ENCODE assay signal across 8 mouse cellular contexts in the genomic region with DNA sequence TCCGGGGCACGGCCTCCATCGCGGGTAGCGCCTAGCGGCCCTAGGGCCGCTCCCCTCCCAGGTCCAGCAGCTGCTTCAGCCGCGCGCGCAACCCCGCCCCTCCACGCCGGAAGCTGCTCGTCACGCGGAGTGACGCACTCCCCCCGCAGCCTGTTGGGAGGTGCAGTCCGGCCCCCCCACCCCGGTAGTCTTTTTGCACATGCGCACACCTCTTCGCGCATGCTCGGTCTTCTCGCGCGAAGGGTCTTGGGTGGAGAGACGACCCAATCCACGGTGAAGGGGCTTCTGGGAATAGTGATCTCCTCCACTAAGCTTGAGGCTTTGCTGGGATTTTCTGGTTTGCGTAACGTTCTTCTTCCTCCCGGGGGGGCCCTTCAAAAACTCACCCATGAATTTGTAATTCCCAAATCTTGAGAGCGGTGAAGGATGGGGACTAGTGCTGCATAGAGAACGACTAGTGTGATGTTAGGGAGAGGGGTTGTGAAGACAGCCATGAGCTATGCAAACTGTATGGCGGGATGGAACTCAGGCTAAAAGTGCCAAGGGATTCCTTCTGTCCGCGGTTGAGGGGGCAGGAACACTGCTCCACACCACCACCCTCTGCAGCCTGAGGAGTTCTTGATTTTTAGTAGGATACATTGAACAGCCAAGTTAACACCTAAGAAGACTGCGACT. TPM values are rescaled to one million over a fixed set of nuclear protein-coding genes. Genes with fewer than 3 reads are reported as not detected.
DNase-seq lines count a peak whose midpoint lies in the region; ATAC-seq and TF ChIP-seq lines count a peak whose summit lies in the region.

Ptpn23 (minus strand) TSS at position 115 of the 675 bp plus-strand sequence.

- TF ChIP-seq CTCF in Patski (IDR thresholded peaks at IDR 0.05) = no peak

- peaks cover 4% of the 10 kb centered on the region for H3K36me3 ChIP-seq in hindbrain, embryonic 13.5 days

- CTCF ChIA-PET in Patski (lab: Charles Lee) = no interaction called here

- peak; percentile 76 for ATAC-seq in Patski
- ATAC-seq in hindbrain, embryonic 13.5 days (ENCODE audit: low FRiP score) = peak; percentile 96

- H3K27me3 ChIP-seq in Patski = no peaks in the 10 kb centered on the region
- H3K27me3 ChIP-seq in hindbrain, embryonic 13.5 days = no peaks in the 10 kb centered on the region

- peak within 1 kb of the TSS; percentile 90 for H3K4me3 ChIP-seq in hindbrain, embryonic 13.5 days

- under 1% methylated on average over 39 of the region's 39 CpGs for WGBS in hindbrain, embryonic 13.5 days

- peak; percentile 86 for DNase-seq in Patski (ENCODE audit: low read depth, low spot score)
- peak; percentile 97 for DNase-seq in cerebellum, postnatal 14 days
- DNase-seq in frontal cortex, postnatal 14 days (ENCODE audit: low spot score in 2 of 2) = peak; percentile 88 to 89
- peak; percentile 85 for DNase-seq in layer of hippocampus, postnatal 25 days (ENCODE audit: extremely low spot score in 1 of 2, low spot score in 1 of 2)
- peak; percentile 95 for DNase-seq in lung, postnatal 25 days (ENCODE audit: low spot score)
- DNase-seq in retina, embryonic 14.5 days (ENCODE audit: low spot score) = peak; percentile 98
- DNase-seq in thymus, postnatal 4 days = peak; percentile 96

- in situ Hi-C loops in Patski (cut with MboI; ENCODE audit: low pct_unique_long_range_greater_than_20kb) = no loop called here

- POLR2A ChIA-PET in Patski (lab: Charles Lee) = interaction anchor here (1.0 kb wide), 1 partner anchor 75 kb away, joined by 3 read pairs; the partner anchor contains the start of gene Scap

- peak within 1 kb of the TSS; percentile 90 for H3K27ac ChIP-seq in hindbrain, embryonic 13.5 days

- H3K9ac ChIP-seq in hindbrain, embryonic 13.5 days = peak within 1 kb of the TSS; percentile 96

- H3K4me2 ChIP-seq in hindbrain, embryonic 13.5 days = peak within 1 kb of the TSS; percentile 96

- H3K4me1 ChIP-seq in hindbrain, embryonic 13.5 days (replicated peaks) = peaks cover 26% of the 10 kb centered on the region

- no peaks in the 10 kb centered on the region for H3K9me3 ChIP-seq in hindbrain, embryonic 13.5 days

RNA-seq across cellular contexts. Expression of gene Ptpn23, which starts in this region (rescaled TPM):
- 107 TPM for polyA plus RNA-seq in Patski (2021)
- polyA plus RNA-seq in hindbrain, embryonic 13.5 days (2015; fragmentation: Nextera tagmentation; extraction: Ambion mirVana) = 23.4 and 25.2 TPM in 2 replicates
- total RNA-seq in layer of hippocampus, postnatal 25 days (2021) = 10 to 100 TPM; 40.9 to 57.8 TPM

Comparison
In these comparisons a context has a peak if more than half of its experiments do, and no peak if none do; other contexts are left out.
1. Peak in every context shown above with its lines: DNase-seq, ATAC-seq, H3K4me3 ChIP-seq and H3K27ac ChIP-seq.